In the genomic region with DNA sequence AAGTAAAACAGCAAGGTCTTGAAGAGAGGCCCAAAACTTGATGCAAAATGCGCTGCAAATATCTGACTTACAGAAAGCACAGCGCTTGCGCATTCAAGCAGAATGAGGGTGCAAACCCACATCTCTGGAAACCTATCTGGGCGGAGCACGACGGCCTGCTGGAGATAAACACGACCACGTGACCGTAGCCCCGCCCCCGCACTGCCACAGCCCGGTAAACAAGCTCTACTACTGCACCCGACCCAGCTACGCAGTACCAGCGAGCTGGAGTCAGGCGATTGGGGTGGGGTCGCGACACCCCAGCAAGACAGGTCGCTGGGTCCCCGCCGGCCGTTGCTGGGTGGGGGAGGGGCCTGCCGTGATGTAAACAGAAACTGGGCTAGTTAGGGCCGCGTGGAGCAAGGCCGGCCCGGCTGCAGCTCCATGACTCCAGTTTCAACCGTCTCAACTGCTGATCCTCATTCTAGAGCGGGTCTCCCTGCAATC, we compare ENCODE assay signal across 8 mouse cellular contexts. TPM values are rescaled to one million over a fixed set of nuclear protein-coding genes. Genes with fewer than 3 reads are reported as not detected.
DNase-seq lines count a peak whose midpoint lies in the region; ATAC-seq and TF ChIP-seq lines count a peak whose summit lies in the region.

No protein-coding gene starts in this region.

- intact Hi-C loops in heart, postnatal 10 days (cut with DNase I), result loop anchor here (5.0 kb wide), 1 partner anchor 95 kb away; the partner anchor contains the start of genes Cbx6 and Npcd

- H3K4me2 ChIP-seq in forebrain, embryonic 13.5 days, result peak overlapping the region; percentile 76
- peak overlapping the region; percentile 88 for H3K4me2 ChIP-seq in liver, embryonic 16.5 days (ENCODE audit: low read depth, low read length)
- H3K4me2 ChIP-seq in neural tube, embryonic 12.5 days (replicated peaks), result peak overlapping the region; percentile 80
- H3K4me2 ChIP-seq in stomach, postnatal 0 days (replicated peaks; ENCODE audit: low read depth), result peak overlapping the region; percentile 67

- H3K27me3 ChIP-seq in ES-Bruce4 (ENCODE audit: control insufficient read depth, insufficient read depth, low read length, poor library complexity, severe bottlenecking), result no peaks in the 10 kb centered on the region
- H3K27me3 ChIP-seq in forebrain, embryonic 13.5 days, result peaks cover 10% of the 10 kb centered on the region
- H3K27me3 ChIP-seq in liver, embryonic 16.5 days (ENCODE audit: control insufficient read depth, insufficient read depth, low read depth, low read length), result peaks cover 12% of the 10 kb centered on the region
- H3K27me3 ChIP-seq in neural tube, embryonic 12.5 days (replicated peaks), result peaks cover 16% of the 10 kb centered on the region
- no peaks in the 10 kb centered on the region for H3K27me3 ChIP-seq in stomach, postnatal 0 days (ENCODE audit: control insufficient read depth, insufficient read depth, low read length)

- H3K4me1 ChIP-seq in ES-Bruce4 (ENCODE audit: control insufficient read depth, insufficient read depth, low read length), result peaks cover 5% of the 10 kb centered on the region
- H3K4me1 ChIP-seq in forebrain, embryonic 13.5 days, result peaks cover 18% of the 10 kb centered on the region
- H3K4me1 ChIP-seq in liver, embryonic 16.5 days (ENCODE audit: control insufficient read depth, low read depth, low read length), result peaks cover 32% of the 10 kb centered on the region
- H3K4me1 ChIP-seq in neural tube, embryonic 12.5 days, result peaks cover 9% of the 10 kb centered on the region
- H3K4me1 ChIP-seq in stomach, postnatal 0 days (replicated peaks; ENCODE audit: control insufficient read depth, insufficient read depth), result peaks cover 5% of the 10 kb centered on the region

- TF ChIP-seq CTCF in ES-Bruce4 (IDR thresholded peaks at IDR 0.05; ENCODE audit: low read depth, low read length), result no peak
- no peak for TF ChIP-seq CTCF in stomach, postnatal 0 days (IDR thresholded peaks at IDR 0.05; ENCODE audit: low read depth)

- WGBS in forebrain, embryonic 13.5 days, result under 1% methylated on average over 29 of the region's 29 CpGs
- under 1% methylated on average over 29 of the region's 29 CpGs for WGBS in large intestine, adult 2 months
- WGBS in liver, embryonic 16.5 days (ENCODE audit: insufficient replicate concordance), result under 1% methylated on average over 29 of the region's 29 CpGs
- WGBS in neural tube, embryonic 12.5 days, result under 1% methylated on average over 29 of the region's 29 CpGs
- WGBS in stomach, postnatal 0 days, result under 1% methylated on average over 29 of the region's 29 CpGs

- peak; percentile 93 for TF ChIP-seq EP300 in ES-Bruce4 (IDR thresholded peaks at IDR 0.05; ENCODE audit: insufficient read depth, low read depth, low read length)
- no peak for TF ChIP-seq EP300 in stomach, postnatal 0 days (optimal IDR thresholded peaks at IDR 0.05)

- H3K9me3 ChIP-seq in ES-Bruce4 (replicated peaks; ENCODE audit: control insufficient read depth, insufficient read depth, low read length, poor library complexity, severe bottlenecking), result no peaks in the 10 kb centered on the region
- no peaks in the 10 kb centered on the region for H3K9me3 ChIP-seq in forebrain, embryonic 13.5 days (replicated peaks)
- H3K9me3 ChIP-seq in liver, embryonic 16.5 days (replicated peaks; ENCODE audit: control insufficient read depth, low read length), result no peaks in the 10 kb centered on the region
- H3K9me3 ChIP-seq in neural tube, embryonic 12.5 days, result no peaks in the 10 kb centered on the region
- H3K9me3 ChIP-seq in stomach, postnatal 0 days (ENCODE audit: control insufficient read depth, low read length), result no peaks in the 10 kb centered on the region

- peak overlapping the region; percentile 49 for H3K4me3 ChIP-seq in ES-Bruce4 (ENCODE audit: low read depth, low read length)
- H3K4me3 ChIP-seq in forebrain, embryonic 13.5 days, result peak overlapping the region; percentile 57
- peak overlapping the region; percentile 72 for H3K4me3 ChIP-seq in liver, embryonic 16.5 days (ENCODE audit: low read depth, low read length)
- peak overlapping the region; percentile 53 for H3K4me3 ChIP-seq in neural tube, embryonic 12.5 days
- H3K4me3 ChIP-seq in stomach, postnatal 0 days (ENCODE audit: low read depth, low read length), result peak overlapping the region; percentile 49

- DNase-seq in cerebellum, adult 11 months, result peak; percentile 91
- DNase-seq in heart, postnatal 10 days, result peak; percentile 94 to 95
- peak; percentile 57 for DNase-seq in large intestine, adult 2 months (ENCODE audit: low read depth, low spot score)
- peak; percentile 97 for DNase-seq in stomach, postnatal 0 days (ENCODE audit: low spot score)

- peak; percentile 91 for ATAC-seq in forebrain, embryonic 13.5 days
- peak; percentile 93 for ATAC-seq in liver, embryonic 16.5 days (ENCODE audit: low read depth)
- peak; percentile 78 for ATAC-seq in neural tube, embryonic 12.5 days (ENCODE audit: low FRiP score, low read depth)
- peak; percentile 86 for ATAC-seq in stomach, postnatal 0 days (ENCODE audit: low FRiP score, low TSS enrichment)

- peaks cover 35% of the 10 kb centered on the region for H3K36me3 ChIP-seq in ES-Bruce4 (ENCODE audit: control insufficient read depth, insufficient read depth, low read length, poor library complexity, severe bottlenecking)
- no peaks in the 10 kb centered on the region for H3K36me3 ChIP-seq in forebrain, embryonic 13.5 days (ENCODE audit: poor library complexity, severe bottlenecking)
- H3K36me3 ChIP-seq in liver, embryonic 16.5 days (ENCODE audit: control insufficient read depth, insufficient read depth), result no peaks in the 10 kb centered on the region
- H3K36me3 ChIP-seq in neural tube, embryonic 12.5 days, result no peaks in the 10 kb centered on the region
- no peaks in the 10 kb centered on the region for H3K36me3 ChIP-seq in stomach, postnatal 0 days (ENCODE audit: control insufficient read depth, insufficient read depth, low read length)

- H3K27ac ChIP-seq in ES-Bruce4 (ENCODE audit: insufficient read depth, low read length), result peak overlapping the region; percentile 95
- H3K27ac ChIP-seq in forebrain, embryonic 13.5 days, result peak overlapping the region; percentile 31; the same call in 1 of the 2 replicates
- peak overlapping the region; percentile 96 for H3K27ac ChIP-seq in liver, embryonic 16.5 days (ENCODE audit: low read length)
- no peak overlapping the region for H3K27ac ChIP-seq in neural tube, embryonic 12.5 days
- peak overlapping the region; percentile 88 for H3K27ac ChIP-seq in stomach, postnatal 0 days (replicated peaks)

- H3K9ac ChIP-seq in ES-Bruce4 (ENCODE audit: low read depth, poor library complexity, severe bottlenecking), result peak overlapping the region; percentile 34
- peak overlapping the region; percentile 71 for H3K9ac ChIP-seq in forebrain, embryonic 13.5 days
- peak overlapping the region; percentile 92 for H3K9ac ChIP-seq in liver, embryonic 16.5 days (ENCODE audit: low read depth, low read length)
- H3K9ac ChIP-seq in neural tube, embryonic 12.5 days, result peak overlapping the region; percentile 67
- peak overlapping the region; percentile 80 for H3K9ac ChIP-seq in stomach, postnatal 0 days (ENCODE audit: low read length)

- TF ChIP-seq POLR2A in ES-Bruce4 (IDR thresholded peaks at IDR 0.05; ENCODE audit: insufficient read depth, low read length), result no peak

RNA-seq across cellular contexts. Expression of gene Apobec3, which starts 36.2 kb away (rescaled TPM):
- polyA plus RNA-seq in ES-Bruce4 (2011; ENCODE audit: insufficient read depth, insufficient read length, low read depth, missing spikeins), result 98.9 and 114 TPM in 2 replicates
- 5.8 and 6.6 TPM in 2 replicates for polyA plus RNA-seq in forebrain, embryonic 13.5 days (2015; fragmentation: Nextera tagmentation; extraction: Ambion mirVana)
- total RNA-seq in heart, postnatal 10 days (2021), result 10 to 100 TPM; 11.2 to 11.7 TPM
- 28.3 and 34.3 TPM in 2 replicates for polyA plus RNA-seq in large intestine, adult 2 months (2012; rRNA removed)
- polyA plus RNA-seq in liver, embryonic 16.5 days (2015; fragmentation: Nextera tagmentation; extraction: Ambion mirVana), result 33.1 and 35.2 TPM in 2 replicates
- 5.5 and 5.8 TPM in 2 replicates for polyA plus RNA-seq in neural tube, embryonic 12.5 days (2016; fragmentation: Nextera tagmentation; extraction: Ambion mirVana)
- 18.2 and 18.5 TPM in 2 replicates for polyA plus RNA-seq in stomach, postnatal 0 days (2015; fragmentation: Nextera tagmentation; extraction: Ambion mirVana)

RNA-seq across cellular contexts. Expression of gene Cbx7, which starts 43.2 kb away (rescaled TPM):
- 111 and 112 TPM in 2 replicates for polyA plus RNA-seq in ES-Bruce4 (2011; ENCODE audit: insufficient read depth, insufficient read length, low read depth, missing spikeins)
- 2.5 and 2.9 TPM in 2 replicates for polyA plus RNA-seq in forebrain, embryonic 13.5 days (2015; fragmentation: Nextera tagmentation; extraction: Ambion mirVana)
- total RNA-seq in heart, postnatal 10 days (2021), result 1 to 10 TPM; 3.0 to 3.8 TPM
- 22.1 and 30.5 TPM in 2 replicates for polyA plus RNA-seq in large intestine, adult 2 months (2012; rRNA removed)
- 1.2 TPM in 2 replicates for polyA plus RNA-seq in liver, embryonic 16.5 days (2015; fragmentation: Nextera tagmentation; extraction: Ambion mirVana)
- 2.6 and 2.7 TPM in 2 replicates for polyA plus RNA-seq in neural tube, embryonic 12.5 days (2016; fragmentation: Nextera tagmentation; extraction: Ambion mirVana)
- polyA plus RNA-seq in stomach, postnatal 0 days (2015; fragmentation: Nextera tagmentation; extraction: Ambion mirVana), result 4.8 and 5.5 TPM in 2 replicates

Comparison
In these comparisons a context has a peak if more than half of its experiments do, and no peak if none do; other contexts are left out.
1. H3K9ac ChIP-seq: peak in every context shown above with its lines; median percentile 92 in liver, embryonic 16.5 days; 80 in stomach, postnatal 0 days; 71 in forebrain, embryonic 13.5 days; 67 in neural tube, embryonic 12.5 days; 34 in ES-Bruce4.